Mouse (Mus musculus) myocyte (in vitro differentiated cells): ENCODE measurements around the gene Bscl2. TPM values are rescaled to one million over a fixed set of nuclear protein-coding genes. Genes with fewer than 3 reads are reported as not detected.

Experiments used
- H3K27me3 ChIP-seq: one replicate; pipeline ENCODE4 v1.6.1; 2011; ENCODE audit not compliant: control insufficient read depth, insufficient read depth, insufficient read length
- H3K36me3 ChIP-seq: one replicate; pipeline ENCODE4 v1.6.1; 2011; ENCODE audit not compliant: control insufficient read depth, insufficient read depth
- H3K4me2 ChIP-seq: one replicate; pipeline ENCODE4 v1.6.1; 2011; ENCODE audit warnings: low read depth, control low read depth
- H3K4me3 ChIP-seq: one replicate; pipeline ENCODE4 v1.5.1; 2011; ENCODE audit warnings: mild to moderate bottlenecking, control low read depth, moderate library complexity
- H3K79me2 ChIP-seq: one replicate; pipeline ENCODE4 v1.6.1; 2011; ENCODE audit not compliant: control insufficient read depth, insufficient read depth
- H3ac ChIP-seq: one replicate; pipeline ENCODE4 v1.6.1; 2011; ENCODE audit not compliant: control insufficient read depth, insufficient read length
- CEBPB ChIP-seq: IDR thresholded peaks from 2 replicates; pipeline ENCODE4 v1.6.1; 2011; ENCODE audit warnings: mild to moderate bottlenecking, moderate library complexity; ENCODE audit not compliant: poor library complexity, insufficient read depth, severe bottlenecking
- E2F4 ChIP-seq: IDR thresholded peaks from one replicate; pipeline ENCODE4 v1.6.1; 2011; ENCODE audit warnings: mild to moderate bottlenecking, control low read depth, moderate library complexity; ENCODE audit not compliant: insufficient read depth
- MAX ChIP-seq: IDR thresholded peaks from one replicate; pipeline ENCODE4 v1.6.1; 2011; ENCODE audit warnings: low read depth, mild to moderate bottlenecking, control low read depth
- MYOD1 ChIP-seq, 3 experiments: IDR thresholded peaks; one replicate each; pipeline ENCODE4 v1.6.1; 2011; ENCODE audit warnings: control low read depth in 2 of 3, low read depth in 2 of 3, mild to moderate bottlenecking in 2 of 3, moderate library complexity in 1 of 3; ENCODE audit not compliant: insufficient read length in 2 of 3, control insufficient read depth in 1 of 3
- MYOG ChIP-seq, 3 experiments: IDR thresholded peaks; one replicate each; pipeline ENCODE4 v1.6.1; 2011; ENCODE audit warnings: control low read depth in 2 of 3, low read depth in 2 of 3, mild to moderate bottlenecking in 2 of 3; ENCODE audit not compliant: insufficient read length in 2 of 3, control insufficient read depth in 1 of 3, insufficient read depth in 1 of 3
- POLR2A ChIP-seq: IDR thresholded peaks from one replicate; pipeline ENCODE4 v1.6.1; 2011; ENCODE audit warnings: low read depth, mild to moderate bottlenecking, control low read depth, moderate library complexity; ENCODE audit not compliant: insufficient read length
- POLR2AphosphoS2 ChIP-seq: IDR thresholded peaks from one replicate; pipeline ENCODE4 v1.6.1; 2011; ENCODE audit warnings: low read depth, control low read depth; ENCODE audit not compliant: insufficient read length
- REST ChIP-seq: IDR thresholded peaks from one replicate; pipeline ENCODE4 v1.6.1; 2011; ENCODE audit warnings: mild to moderate bottlenecking, control low read depth, moderate library complexity; ENCODE audit not compliant: insufficient read depth, insufficient read length
- SRF ChIP-seq: IDR thresholded peaks from one replicate; pipeline ENCODE4 v1.6.1; 2011; ENCODE audit warnings: low read depth; ENCODE audit not compliant: control insufficient read depth, insufficient read length
- TCF12 ChIP-seq: IDR thresholded peaks from one replicate; pipeline ENCODE4 v1.6.1; 2011; ENCODE audit warnings: mild to moderate bottlenecking, control low read depth; ENCODE audit not compliant: poor library complexity, insufficient read depth, severe bottlenecking
- TCF3 ChIP-seq: IDR thresholded peaks from one replicate; pipeline ENCODE4 v1.6.1; 2011; ENCODE audit warnings: low read depth, control low read depth; ENCODE audit not compliant: insufficient read length
- USF1 ChIP-seq: IDR thresholded peaks from one replicate; pipeline ENCODE4 v1.6.1; 2011; ENCODE audit warnings: low read depth, mild to moderate bottlenecking, control low read depth, moderate library complexity
- polyA plus RNA-seq: library from polyadenylated mRNA; unstranded; fragments of >200 nt; fragmentation: generic; extraction: Trizol; gene quantifications from one replicate; pipeline ENCODE4 v1.2.1, GENCODE M21; 2012; ENCODE audit warnings: missing spikeins

Bscl2 gene
- polyA plus RNA-seq, 1 experiment = 5.7 TPM

GRCm38 (mm10) chr19:8815812-8816211 is 21.5 kb upstream of the Bscl2 start:
- Histone ChIP-seq H3K4me2 (no peak overlapping the region), H3K4me3 (no peak overlapping the region), H3K79me2 (peaks cover 45% of the 10 kb centered on the region), H3K27me3 (no peaks in the 10 kb centered on the region), H3K36me3 (peaks cover 30% of the 10 kb centered on the region), H3ac (no peak overlapping the region)
- no peak for TF ChIP-seq CEBPB
- no peak for TF ChIP-seq MAX
- TF ChIP-seq SRF = no peak
- no peak for TF ChIP-seq USF1
- no peak for TF ChIP-seq TCF3
- TF ChIP-seq E2F4 = no peak
- TF ChIP-seq MYOG (IDR thresholded peaks at IDR 0.05; ENCODE audit: control insufficient read depth in 1 of 3, insufficient read depth in 1 of 3, insufficient read length in 2 of 3, low read depth in 2 of 3) = no peak
- TF ChIP-seq POLR2A = no peak

- peaks cover 57% of the 10 kb centered on the region for H3K79me2 ChIP-seq
- H3K27me3 ChIP-seq = no peaks in the 10 kb centered on the region
- H3ac ChIP-seq = no peak overlapping the region
- H3K4me2 ChIP-seq = peak overlapping the region; percentile 91
- peak overlapping the region; percentile 96 for H3K4me3 ChIP-seq
- peaks cover 22% of the 10 kb centered on the region for H3K36me3 ChIP-seq
- TF ChIP-seq POLR2AphosphoS2 (no peak), TCF12 (no peak), E2F4 (no peak), TCF3 (no peak), REST (no peak), USF1 (no peak), MAX (no peak), POLR2A (no peak), SRF (no peak), CEBPB (no peak)
Observed at GRCm38 (mm10) chr19:8817001-8817400, 20.3 kb upstream of the Bscl2 start.

GRCm38 (mm10) chr19:8818301-8818798 is 18.9 kb upstream of the Bscl2 start:
- Histone ChIP-seq H3ac (peak overlapping the region; percentile 84), H3K36me3 (peaks cover 23% of the 10 kb centered on the region), H3K4me3 (peak overlapping the region; percentile 96), H3K79me2 (peaks cover 71% of the 10 kb centered on the region), H3K27me3 (no peaks in the 10 kb centered on the region), H3K4me2 (peak overlapping the region; percentile 91)
- TF ChIP-seq SRF (no peak), POLR2AphosphoS2 (no peak), MYOG (IDR thresholded peaks at IDR 0.05; ENCODE audit: control insufficient read depth in 1 of 3, insufficient read depth in 1 of 3, insufficient read length in 2 of 3, low read depth in 2 of 3) (no peak), POLR2A (no peak), TCF12 (no peak), E2F4 (no peak), MAX (no peak), REST (no peak), CEBPB (no peak), USF1 (no peak), MYOD1 (IDR thresholded peaks at IDR 0.05; ENCODE audit: control insufficient read depth in 1 of 3, insufficient read length in 2 of 3, low read depth in 2 of 3) (no peak), TCF3 (no peak)

DNA sequence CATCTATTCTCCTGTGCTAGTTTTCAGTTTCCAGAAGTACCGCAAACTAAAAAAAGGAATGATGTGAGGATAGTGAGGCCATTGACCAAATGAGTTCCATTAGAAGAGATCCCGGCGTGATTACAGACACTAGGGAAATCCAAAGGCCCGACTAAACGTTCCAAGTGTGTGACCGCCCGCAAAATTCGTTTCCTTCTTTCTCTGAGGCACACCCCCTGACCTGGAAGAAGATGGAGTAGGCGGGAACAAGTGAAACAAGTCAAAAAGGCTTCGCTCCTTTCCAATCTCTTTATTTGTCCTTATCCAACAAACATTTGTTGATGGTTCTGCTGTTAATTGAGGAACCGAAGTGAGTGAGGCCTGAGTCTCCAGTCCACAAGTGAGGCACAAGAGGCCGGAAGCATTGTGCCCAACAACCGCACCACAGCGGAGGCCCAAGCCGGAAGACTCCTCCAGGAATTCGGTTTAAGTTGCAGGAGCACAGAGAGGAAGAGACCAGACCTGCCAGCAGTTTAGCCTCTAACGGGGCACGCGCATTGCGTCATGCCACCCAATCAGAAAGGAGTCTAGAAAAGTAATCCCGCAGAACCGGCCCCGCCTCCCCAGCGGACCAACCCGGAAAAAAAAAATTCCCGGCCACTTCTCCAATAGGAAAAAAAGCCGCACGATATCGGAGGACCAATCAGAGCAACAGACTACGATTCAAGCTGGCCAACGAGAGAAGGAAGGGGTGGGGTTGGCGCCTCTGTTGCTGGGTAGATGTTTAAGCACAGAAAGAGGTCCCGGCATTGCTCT is 18.3 kb upstream of the Bscl2 start, which contains the start of gene Ttc9c:
Gene Ttc9c (minus strand): TSS at position 533 of the 795 bp plus-strand sequence.
- Histone ChIP-seq H3K4me3 (peak within 1 kb of the TSS; percentile 96), H3K36me3 (peaks cover 30% of the 10 kb centered on the region), H3K27me3 (no peaks in the 10 kb centered on the region), H3ac (peak within 1 kb of the TSS; percentile 84), H3K4me2 (peak within 1 kb of the TSS; percentile 91), H3K79me2 (peaks cover 73% of the 10 kb centered on the region)
- TF ChIP-seq TCF3 (no peak), POLR2A (peak; percentile 69), MYOG (IDR thresholded peaks at IDR 0.05; ENCODE audit: control insufficient read depth in 1 of 3, insufficient read depth in 1 of 3, insufficient read length in 2 of 3, low read depth in 2 of 3) (no peak), POLR2AphosphoS2 (peak; percentile 78), SRF (no peak), E2F4 (no peak), MYOD1 (IDR thresholded peaks at IDR 0.05; ENCODE audit: control insufficient read depth in 1 of 3, insufficient read length in 2 of 3, low read depth in 2 of 3) (no peak), MAX (no peak), REST (no peak), CEBPB (peak; percentile 84; the same call in 1 of the 2 replicates), USF1 (no peak), TCF12 (no peak)

GRCm38 (mm10) chr19:8819596-8820423 is 17.5 kb upstream of the Bscl2 start, which contains the start of gene Hnrnpul2:
Gene Hnrnpul2 (plus strand): TSS chr19:8820010.
- Histone ChIP-seq H3K36me3 (peaks cover 30% of the 10 kb centered on the region), H3ac (peak within 1 kb of the TSS; percentile 84), H3K27me3 (no peaks in the 10 kb centered on the region), H3K4me3 (peak within 1 kb of the TSS; percentile 96), H3K79me2 (peaks cover 81% of the 10 kb centered on the region), H3K4me2 (peak within 1 kb of the TSS; percentile 91)
- peak; percentile 92 for TF ChIP-seq POLR2A
- peak in 2 of 3 experiments; percentile 1 to 23 for TF ChIP-seq MYOG (IDR thresholded peaks at IDR 0.05; ENCODE audit: control insufficient read depth in 1 of 3, insufficient read depth in 1 of 3, insufficient read length in 2 of 3, low read depth in 2 of 3)
- no peak for TF ChIP-seq MAX
- peak; percentile 87 for TF ChIP-seq POLR2AphosphoS2
- TF ChIP-seq SRF = no peak
- TF ChIP-seq TCF3 = no peak
